In genomic region chr12:15815576-15816253, GRCm38 (mm10) we compare ENCODE assay signal across 8 mouse cellular contexts. TPM values are rescaled to one million over a fixed set of nuclear protein-coding genes. Genes with fewer than 3 reads are reported as not detected.
DNase-seq lines count a peak whose midpoint lies in the region; ATAC-seq and TF ChIP-seq lines count a peak whose summit lies in the region.

No protein-coding gene starts in this region.

- H3K36me3 ChIP-seq in intestine, embryonic 16.5 days (ENCODE audit: control insufficient read depth, insufficient read depth, low read length): no peaks in the 10 kb centered on the region
- H3K36me3 ChIP-seq in limb, embryonic 15.5 days: no peaks in the 10 kb centered on the region
- no peaks in the 10 kb centered on the region for H3K36me3 ChIP-seq in midbrain, embryonic 15.5 days (replicated peaks)
- H3K36me3 ChIP-seq in spleen, adult 2 months (ENCODE audit: control insufficient read depth, insufficient read depth, low read length): no peaks in the 10 kb centered on the region

- no peak for ATAC-seq in cerebellum, adult (ENCODE audit: insufficient number of reproducible peaks, low FRiP score, low TSS enrichment)
- peak; percentile 34 for ATAC-seq in intestine, embryonic 16.5 days
- ATAC-seq in limb, embryonic 15.5 days (ENCODE audit: insufficient number of reproducible peaks, low FRiP score, low TSS enrichment, low read depth): no peak
- peak; percentile 58 for ATAC-seq in midbrain, embryonic 15.5 days (replicated peaks)

- H3K4me3 ChIP-seq in intestine, embryonic 16.5 days (ENCODE audit: low read length): peak overlapping the region; percentile 74
- peak overlapping the region; percentile 69 for H3K4me3 ChIP-seq in limb, embryonic 15.5 days
- H3K4me3 ChIP-seq in midbrain, embryonic 15.5 days: peak overlapping the region; percentile 99
- peak overlapping the region; percentile 94 for H3K4me3 ChIP-seq in spleen, adult 2 months (ENCODE audit: extremely low read depth, insufficient read depth, insufficient read length)

- WGBS in intestine, embryonic 16.5 days: under 1% methylated on average over 48 of the region's 49 CpGs
- under 1% methylated on average over 49 of the region's 49 CpGs for WGBS in limb, embryonic 15.5 days
- under 1% methylated on average over 49 of the region's 49 CpGs for WGBS in midbrain, embryonic 15.5 days
- under 1% methylated on average over 49 of the region's 49 CpGs for WGBS in spleen, adult 2 months

- peak overlapping the region; percentile 84 for H3K9ac ChIP-seq in intestine, embryonic 16.5 days (ENCODE audit: low read depth, low read length)
- peak overlapping the region; percentile 88 for H3K9ac ChIP-seq in limb, embryonic 15.5 days
- peak overlapping the region; percentile 100 for H3K9ac ChIP-seq in midbrain, embryonic 15.5 days

- TF ChIP-seq POLR2A in spleen, adult 2 months (IDR thresholded peaks at IDR 0.05; ENCODE audit: low read depth, low read length): no peak

- TF ChIP-seq CTCF in spleen, adult 2 months (IDR thresholded peaks at IDR 0.05; ENCODE audit: extremely low read depth, insufficient read depth, insufficient read length, insufficient replicate concordance): no peak

- peaks cover 7% of the 10 kb centered on the region for H3K4me1 ChIP-seq in intestine, embryonic 16.5 days (ENCODE audit: control insufficient read depth, insufficient read depth, low read length)
- peaks cover 23% of the 10 kb centered on the region for H3K4me1 ChIP-seq in limb, embryonic 15.5 days
- peaks cover 20% of the 10 kb centered on the region for H3K4me1 ChIP-seq in midbrain, embryonic 15.5 days
- H3K4me1 ChIP-seq in spleen, adult 2 months (ENCODE audit: control insufficient read depth, insufficient read depth, insufficient read length): peaks cover 13% of the 10 kb centered on the region; the same call in 1 of the 2 replicates

- peak overlapping the region; percentile 82 for H3K4me2 ChIP-seq in intestine, embryonic 16.5 days (ENCODE audit: low read depth, low read length)
- peak overlapping the region; percentile 76 for H3K4me2 ChIP-seq in limb, embryonic 15.5 days
- peak overlapping the region; percentile 62 for H3K4me2 ChIP-seq in midbrain, embryonic 15.5 days

- H3K27ac ChIP-seq in intestine, embryonic 16.5 days (ENCODE audit: low read length): peak overlapping the region; percentile 87
- peak overlapping the region; percentile 94 for H3K27ac ChIP-seq in limb, embryonic 15.5 days
- peak overlapping the region; percentile 98 for H3K27ac ChIP-seq in midbrain, embryonic 15.5 days
- H3K27ac ChIP-seq in spleen, adult 2 months (ENCODE audit: insufficient read depth, low read length): peak overlapping the region; percentile 97

- no peaks in the 10 kb centered on the region for H3K9me3 ChIP-seq in intestine, embryonic 16.5 days (ENCODE audit: control insufficient read depth, low read length)
- no peaks in the 10 kb centered on the region for H3K9me3 ChIP-seq in limb, embryonic 15.5 days
- no peaks in the 10 kb centered on the region for H3K9me3 ChIP-seq in midbrain, embryonic 15.5 days

- peaks cover 4% of the 10 kb centered on the region; the same call in 1 of the 2 replicates for H3K27me3 ChIP-seq in intestine, embryonic 16.5 days (replicated peaks; ENCODE audit: control insufficient read depth, insufficient read depth, low read length)
- H3K27me3 ChIP-seq in limb, embryonic 15.5 days: no peaks in the 10 kb centered on the region
- H3K27me3 ChIP-seq in midbrain, embryonic 15.5 days (replicated peaks): no peaks in the 10 kb centered on the region
- no peaks in the 10 kb centered on the region for H3K27me3 ChIP-seq in spleen, adult 2 months (ENCODE audit: control insufficient read depth, insufficient read depth, low read length)

- DNase-seq in cerebellum, adult 11-12 months: peak; percentile 24
- DNase-seq in embryo, embryonic 11.5 days (ENCODE audit: low read depth, low spot score): peak; percentile 59
- peak; percentile 98 for DNase-seq in heart, adult 11 months
- DNase-seq in spleen, adult 2 months (ENCODE audit: low read depth in 1 of 2, low spot score in 2 of 2): peak; percentile 61 to 72

RNA-seq across cellular contexts. Expression of gene Trib2, which starts 1.0 kb away (rescaled TPM):
- 17.7 and 18.3 TPM in 2 replicates for polyA plus RNA-seq in intestine, embryonic 16.5 days (2015; fragmentation: Nextera tagmentation; extraction: Ambion mirVana)
- polyA plus RNA-seq in limb, embryonic 15.5 days (2015; fragmentation: Nextera tagmentation; extraction: Ambion mirVana): 51.7 and 55.5 TPM in 2 replicates
- 131 and 148 TPM in 2 replicates for polyA plus RNA-seq in midbrain, embryonic 15.5 days (2015; fragmentation: Nextera tagmentation; extraction: Ambion mirVana)
- polyA plus RNA-seq in spleen, adult 2 months (2012; rRNA removed): 19.0 and 28.4 TPM in 2 replicates

Comparison
In these comparisons a context has a peak if more than half of its experiments do, and no peak if none do; other contexts are left out.
1. DNase-seq: peak in every context shown above with its lines; median percentile 98 in heart, adult 11 months; 66 in spleen, adult 2 months; 59 in embryo, embryonic 11.5 days; 24 in cerebellum, adult 11-12 months.
2. ATAC-seq: peak in intestine, embryonic 16.5 days (single experiment) and midbrain, embryonic 15.5 days (single experiment); none in cerebellum, adult (single experiment) and limb, embryonic 15.5 days (single experiment).
3. Peak in every context shown above with its lines, with median percentiles within 50 percentile points of each other: H3K27ac ChIP-seq, H3K4me2 ChIP-seq, H3K4me3 ChIP-seq and H3K9ac ChIP-seq.